Mouse (Mus musculus): ENCODE data around the gene Tmem102.

DNA sequence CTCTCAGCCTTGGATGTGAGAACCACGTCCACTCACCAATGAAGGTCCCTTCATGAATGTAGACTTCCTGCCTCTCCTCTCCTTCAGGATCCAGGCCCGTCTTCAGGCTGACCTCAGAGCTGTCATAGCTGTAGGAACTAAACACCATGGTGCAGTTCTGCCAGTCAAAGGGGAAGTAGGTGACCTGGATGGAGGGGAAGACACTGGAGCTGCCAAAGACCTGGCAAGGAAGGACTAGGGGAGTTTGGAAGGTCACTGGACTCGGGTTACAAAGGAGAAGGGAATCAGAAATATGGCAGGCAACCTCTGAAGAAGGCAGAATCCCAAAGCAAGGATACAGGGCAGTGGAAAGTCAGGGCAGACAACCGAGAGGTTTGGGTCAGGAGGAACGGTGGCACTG is 12.0 kb downstream of the Tmem102 start:
- TF ChIP-seq GATA1 (IDR thresholded peaks at IDR 0.05; ENCODE audit: borderline replicate concordance, low read length) (no peak), FLI1 (IDR thresholded peaks at IDR 0.05; ENCODE audit: low read length) (no peak)
